Mouse (Mus musculus): ENCODE results near the gene Znrf4. TPM values are rescaled to one million over a fixed set of nuclear protein-coding genes. Genes with fewer than 3 reads are reported as not detected.
A peak's percentile ranks its signal among the peaks of the same experiment; 100 is the strongest.

The Znrf4 gene
- polyA plus RNA-seq, 2 experiments: not detected

- H3K4me3 ChIP-seq (replicated peaks; ENCODE audit: low read length): no peak overlapping the region
- peaks cover 8% of the 10 kb centered on the region; the same call in 1 of the 2 replicates for H3K9me3 ChIP-seq (ENCODE audit: control insufficient read depth, low read length)
- H3K36me3 ChIP-seq (ENCODE audit: control insufficient read depth, insufficient read depth, low read length): no peaks in the 10 kb centered on the region
- DNase-seq (ENCODE audit: low spot score): peak; percentile 77
- peak overlapping the region; percentile 59; the same call in 1 of the 2 replicates for H3K27ac ChIP-seq (replicated peaks; ENCODE audit: low read depth, low read length)
- ATAC-seq (ENCODE audit: low FRiP score, low read depth): peak; percentile 76
- H3K9ac ChIP-seq (ENCODE audit: low read depth, low read length, severe bottlenecking): no peak overlapping the region
- no peaks in the 10 kb centered on the region for H3K27me3 ChIP-seq (ENCODE audit: control insufficient read depth, insufficient read depth, low read length)
- WGBS: 6% methylated on average over 9 of the region's 16 CpGs
- peak overlapping the region; percentile 23; the same call in 1 of the 2 replicates for H3K4me2 ChIP-seq (replicated peaks; ENCODE audit: low read depth, low read length, severe bottlenecking)
- TF ChIP-seq POLR2A (IDR thresholded peaks at IDR 0.05; ENCODE audit: borderline replicate concordance, extremely low read depth, insufficient read depth, insufficient read length): no peak
- peaks cover 7% of the 10 kb centered on the region for H3K4me1 ChIP-seq (ENCODE audit: control insufficient read depth, insufficient read depth, low read length)
These were observed 24.8 kb downstream of the Znrf4 start for GRCm38 (mm10) chr17:56487441-56487888.

GRCm38 (mm10) chr17:56485926-56486325 lies 26.3 kb downstream of the Znrf4 start:
- 92% methylated on average over 9 of the region's 9 CpGs for WGBS
- Histone ChIP-seq H3K27me3 (ENCODE audit: control insufficient read depth, insufficient read depth, low read length) (no peaks in the 10 kb centered on the region), H3K4me3 (replicated peaks; ENCODE audit: low read length) (no peak overlapping the region), H3K27ac (replicated peaks; ENCODE audit: low read depth, low read length) (no peak overlapping the region), H3K9ac (ENCODE audit: low read depth, low read length, severe bottlenecking) (no peak overlapping the region), H3K4me2 (replicated peaks; ENCODE audit: low read depth, low read length, severe bottlenecking) (no peak overlapping the region), H3K9me3 (ENCODE audit: control insufficient read depth, low read length) (no peaks in the 10 kb centered on the region), H3K36me3 (ENCODE audit: control insufficient read depth, insufficient read depth, low read length) (no peaks in the 10 kb centered on the region), H3K4me1 (ENCODE audit: control insufficient read depth, insufficient read depth, low read length) (peaks cover 7% of the 10 kb centered on the region)
- DNase-seq (ENCODE audit: low spot score) (no peak), ATAC-seq (ENCODE audit: low FRiP score, low read depth) (no peak)
- no peak for TF ChIP-seq POLR2A (IDR thresholded peaks at IDR 0.05; ENCODE audit: borderline replicate concordance, extremely low read depth, insufficient read depth, insufficient read length)

- Histone ChIP-seq H3K27me3 (ENCODE audit: control insufficient read depth, insufficient read depth, low read length) (no peaks in the 10 kb centered on the region), H3K9ac (ENCODE audit: low read depth, low read length, severe bottlenecking) (no peak overlapping the region), H3K9me3 (ENCODE audit: control insufficient read depth, low read length) (no peaks in the 10 kb centered on the region), H3K27ac (replicated peaks; ENCODE audit: low read depth, low read length) (no peak overlapping the region), H3K4me2 (replicated peaks; ENCODE audit: low read depth, low read length, severe bottlenecking) (no peak overlapping the region), H3K4me3 (replicated peaks; ENCODE audit: low read length) (no peak overlapping the region), H3K36me3 (ENCODE audit: control insufficient read depth, insufficient read depth, low read length) (no peaks in the 10 kb centered on the region), H3K4me1 (ENCODE audit: control insufficient read depth, insufficient read depth, low read length) (peaks cover 7% of the 10 kb centered on the region)
- TF ChIP-seq POLR2A (IDR thresholded peaks at IDR 0.05; ENCODE audit: borderline replicate concordance, extremely low read depth, insufficient read depth, insufficient read length): no peak
- WGBS: 67% methylated on average over 9 of the region's 9 CpGs
- no peak for ATAC-seq (ENCODE audit: low FRiP score, low read depth)
- DNase-seq (ENCODE audit: low spot score): no peak
These were observed 27.1 kb downstream of the Znrf4 start for GRCm38 (mm10) chr17:56485118-56485517.

- no peaks in the 10 kb centered on the region for H3K36me3 ChIP-seq (ENCODE audit: control insufficient read depth, insufficient read depth, low read length)
- H3K4me3 ChIP-seq (replicated peaks; ENCODE audit: low read length): no peak overlapping the region
- peaks cover 7% of the 10 kb centered on the region; the same call in 1 of the 2 replicates for H3K4me1 ChIP-seq (ENCODE audit: control insufficient read depth, insufficient read depth, low read length)
- TF ChIP-seq POLR2A (IDR thresholded peaks at IDR 0.05; ENCODE audit: borderline replicate concordance, extremely low read depth, insufficient read depth, insufficient read length): no peak
- H3K27ac ChIP-seq (replicated peaks; ENCODE audit: low read depth, low read length): no peak overlapping the region
- H3K9ac ChIP-seq (ENCODE audit: low read depth, low read length, severe bottlenecking): no peak overlapping the region
- 85% methylated on average over 1 of the region's 1 CpGs for WGBS
- no peak overlapping the region for H3K4me2 ChIP-seq (replicated peaks; ENCODE audit: low read depth, low read length, severe bottlenecking)
- H3K27me3 ChIP-seq (ENCODE audit: control insufficient read depth, insufficient read depth, low read length): no peaks in the 10 kb centered on the region
- DNase-seq (ENCODE audit: low spot score) (no peak), ATAC-seq (ENCODE audit: low FRiP score, low read depth) (no peak)
- no peaks in the 10 kb centered on the region for H3K9me3 ChIP-seq (ENCODE audit: control insufficient read depth, low read length)
These were observed 29.6 kb downstream of the Znrf4 start for GRCm38 (mm10) chr17:56482671-56483070.

DNA sequence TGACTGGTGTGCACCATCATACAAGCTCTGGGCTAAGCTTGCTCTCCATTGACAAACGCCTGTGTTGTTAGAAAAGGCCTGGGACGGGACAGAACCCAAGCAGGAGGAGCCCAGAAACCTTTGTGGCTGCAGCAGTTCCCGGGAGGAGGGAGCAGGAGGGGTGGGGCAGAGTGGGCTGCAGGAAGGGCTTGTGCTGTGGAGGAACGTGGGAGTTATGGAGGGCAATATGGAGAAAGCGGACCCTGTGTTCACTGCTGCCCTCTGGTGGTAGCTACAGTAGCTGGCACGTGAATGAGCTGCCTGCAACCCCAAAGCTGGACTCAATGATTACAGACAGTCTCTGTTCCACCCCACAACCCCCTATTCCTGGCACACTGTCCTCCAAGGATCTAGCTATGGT lies 32.9 kb downstream of the Znrf4 start:
- H3K4me3 ChIP-seq (replicated peaks; ENCODE audit: low read length): no peak overlapping the region
- H3K4me1 ChIP-seq (ENCODE audit: control insufficient read depth, insufficient read depth, low read length): peaks cover 15% of the 10 kb centered on the region
- no peak overlapping the region for H3K4me2 ChIP-seq (replicated peaks; ENCODE audit: low read depth, low read length, severe bottlenecking)
- H3K27ac ChIP-seq (replicated peaks; ENCODE audit: low read depth, low read length): no peak overlapping the region
- no peak overlapping the region for H3K9ac ChIP-seq (ENCODE audit: low read depth, low read length, severe bottlenecking)
- no peaks in the 10 kb centered on the region for H3K36me3 ChIP-seq (ENCODE audit: control insufficient read depth, insufficient read depth, low read length)
- DNase-seq (ENCODE audit: low spot score) (peak; percentile 70), ATAC-seq (ENCODE audit: low FRiP score, low read depth) (no peak)
- H3K27me3 ChIP-seq (ENCODE audit: control insufficient read depth, insufficient read depth, low read length): peaks cover 15% of the 10 kb centered on the region
- 0 out of 2 replicates have a peak, but pooled peaks cover 5% of the 10 kb centered on the region for H3K9me3 ChIP-seq (ENCODE audit: control insufficient read depth, low read length)
- WGBS: 14% methylated on average over 6 of the region's 6 CpGs
- TF ChIP-seq POLR2A (IDR thresholded peaks at IDR 0.05; ENCODE audit: borderline replicate concordance, extremely low read depth, insufficient read depth, insufficient read length): no peak
